ENCODE assay signal across 10 mouse cellular contexts in the genomic region with DNA sequence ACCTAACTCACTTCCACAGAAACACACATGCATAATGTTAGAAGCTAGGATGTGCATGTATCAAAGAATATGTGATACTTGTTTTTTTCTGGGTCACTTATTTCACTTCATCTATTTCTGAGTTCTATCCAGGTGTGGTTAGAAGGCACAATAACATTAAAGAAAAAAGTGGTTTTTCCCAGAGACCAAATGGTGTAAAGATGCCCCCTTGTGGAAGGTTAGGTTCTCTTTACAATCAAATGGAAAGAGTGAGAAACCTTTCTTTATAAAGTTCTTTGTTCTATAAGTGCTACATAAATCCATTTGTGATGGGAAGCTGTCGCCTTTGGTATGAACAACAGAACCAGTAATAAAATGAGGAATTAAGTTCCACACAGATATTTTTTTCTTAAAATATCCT. TPM values are rescaled to one million over a fixed set of nuclear protein-coding genes. Genes with fewer than 3 reads are reported as not detected.
A peak's percentile ranks its signal among the peaks of the same experiment; 100 is the strongest.
DNase-seq lines count a peak whose midpoint lies in the region; ATAC-seq and TF ChIP-seq lines count a peak whose summit lies in the region.
"Had no signal": no experiment of that assay in that cellular context is flagged by ENCODE, and none has a peak within 500 bp of the region (broad histone marks: within the 10 kb centered on the region; RNA-seq: fewer than 3 reads in every experiment).

No protein-coding gene starts in this region.

- H3K27ac ChIP-seq in hindbrain, postnatal 0 days, result no peak overlapping the region
- H3K27ac ChIP-seq in hindbrain, embryonic 10.5 days, result no peak overlapping the region
- H3K27ac ChIP-seq in midbrain, postnatal 0 days (ENCODE audit: low read depth, low read length), result no peak overlapping the region
- no peak overlapping the region for H3K27ac ChIP-seq in midbrain, embryonic 10.5 days (replicated peaks)
- H3K27ac ChIP-seq: hindbrain, embryonic 12.5 days; limb, embryonic 12.5 days had no signal

- WGBS in hindbrain, postnatal 0 days, result 44% methylated on average over 1 of the region's 1 CpGs
- WGBS in hindbrain, embryonic 10.5 days, result 35% methylated on average over 1 of the region's 1 CpGs
- WGBS in midbrain, postnatal 0 days, result 45% methylated on average over 1 of the region's 1 CpGs
- 43% methylated on average over 1 of the region's 1 CpGs for WGBS in midbrain, embryonic 10.5 days

- no peaks in the 10 kb centered on the region for H3K36me3 ChIP-seq in hindbrain, postnatal 0 days (ENCODE audit: insufficient read depth, low read length)
- no peaks in the 10 kb centered on the region for H3K36me3 ChIP-seq in hindbrain, embryonic 10.5 days
- no peaks in the 10 kb centered on the region for H3K36me3 ChIP-seq in midbrain, postnatal 0 days (ENCODE audit: insufficient read depth, low read length)
- no peaks in the 10 kb centered on the region for H3K36me3 ChIP-seq in midbrain, embryonic 10.5 days
- H3K36me3 ChIP-seq: hindbrain, embryonic 12.5 days; limb, embryonic 12.5 days had no signal

- H3K4me3 ChIP-seq in hindbrain, postnatal 0 days (ENCODE audit: low read length), result no peak overlapping the region
- H3K4me3 ChIP-seq in hindbrain, embryonic 10.5 days, result no peak overlapping the region
- H3K4me3 ChIP-seq in midbrain, postnatal 0 days (ENCODE audit: low read depth, low read length), result no peak overlapping the region
- H3K4me3 ChIP-seq in midbrain, embryonic 10.5 days, result no peak overlapping the region
- H3K4me3 ChIP-seq: hindbrain, embryonic 12.5 days; limb, embryonic 12.5 days had no signal

- DNase-seq in hindbrain, postnatal 0 days (ENCODE audit: low spot score), result peak; percentile 69
- no peak for DNase-seq in hindbrain, embryonic 10.5 days (ENCODE audit: low spot score)
- peak; percentile 60 for DNase-seq in midbrain, postnatal 0 days (ENCODE audit: low spot score)
- no peak for DNase-seq in midbrain, embryonic 10.5 days (ENCODE audit: low spot score)
- DNase-seq in embryo, embryonic 10.5 days (ENCODE audit: low spot score), result peak; percentile 60
- no peak for DNase-seq in right cerebral cortex, postnatal 14 days
- no peak for DNase-seq in cerebellum, adult 18-20 months
- DNase-seq: right cerebral cortex, postnatal 25 days had no signal

- H3K27me3 ChIP-seq in hindbrain, postnatal 0 days (ENCODE audit: insufficient read depth, low read length), result no peaks in the 10 kb centered on the region
- H3K27me3 ChIP-seq in hindbrain, embryonic 10.5 days (ENCODE audit: insufficient read depth, poor library complexity, severe bottlenecking), result no peaks in the 10 kb centered on the region
- no peaks in the 10 kb centered on the region for H3K27me3 ChIP-seq in midbrain, postnatal 0 days (ENCODE audit: insufficient read depth, low read length)
- H3K27me3 ChIP-seq in midbrain, embryonic 10.5 days (ENCODE audit: low read depth, poor library complexity, severe bottlenecking), result no peaks in the 10 kb centered on the region
- H3K27me3 ChIP-seq: hindbrain, embryonic 12.5 days; limb, embryonic 12.5 days had no signal

- no peak for ATAC-seq in hindbrain, postnatal 0 days
- ATAC-seq in midbrain, postnatal 0 days (ENCODE audit: low FRiP score), result no peak

- H3K4me2 ChIP-seq in hindbrain, postnatal 0 days (ENCODE audit: low read depth, low read length), result no peak overlapping the region
- no peak overlapping the region for H3K4me2 ChIP-seq in midbrain, postnatal 0 days (ENCODE audit: low read depth, low read length, poor library complexity, severe bottlenecking)
- H3K4me2 ChIP-seq: hindbrain, embryonic 12.5 days; limb, embryonic 12.5 days had no signal

- H3K9ac ChIP-seq in hindbrain, postnatal 0 days (replicated peaks; ENCODE audit: low read length), result no peak overlapping the region
- no peak overlapping the region for H3K9ac ChIP-seq in midbrain, postnatal 0 days (replicated peaks; ENCODE audit: low read length, poor library complexity, severe bottlenecking)
- H3K9ac ChIP-seq: hindbrain, embryonic 12.5 days; limb, embryonic 12.5 days had no signal

- H3K9me3 ChIP-seq in hindbrain, postnatal 0 days (ENCODE audit: low read length), result no peaks in the 10 kb centered on the region
- no peaks in the 10 kb centered on the region for H3K9me3 ChIP-seq in hindbrain, embryonic 10.5 days
- no peaks in the 10 kb centered on the region for H3K9me3 ChIP-seq in midbrain, postnatal 0 days (ENCODE audit: low read length)
- no peaks in the 10 kb centered on the region for H3K9me3 ChIP-seq in midbrain, embryonic 10.5 days (replicated peaks)
- H3K9me3 ChIP-seq: hindbrain, embryonic 12.5 days; limb, embryonic 12.5 days had no signal

- TF ChIP-seq CTCF in hindbrain, postnatal 0 days (IDR thresholded peaks at IDR 0.05; ENCODE audit: low read depth), result peak; percentile 56
- TF ChIP-seq CTCF in midbrain, postnatal 0 days (IDR thresholded peaks at IDR 0.05), result peak; percentile 73

- H3K4me1 ChIP-seq in hindbrain, postnatal 0 days (ENCODE audit: insufficient read depth, low read length), result no peaks in the 10 kb centered on the region
- 0 out of 2 replicates have a peak, but pooled peaks cover 4% of the 10 kb centered on the region for H3K4me1 ChIP-seq in hindbrain, embryonic 10.5 days (replicated peaks)
- no peaks in the 10 kb centered on the region for H3K4me1 ChIP-seq in midbrain, postnatal 0 days (ENCODE audit: insufficient read depth, low read length)
- H3K4me1 ChIP-seq in midbrain, embryonic 10.5 days, result peaks cover 4% of the 10 kb centered on the region; the same call in 1 of the 2 replicates
- H3K4me1 ChIP-seq: hindbrain, embryonic 12.5 days; limb, embryonic 12.5 days had no signal

RNA-seq across cellular contexts. Expression of a gene that starts 19.9 kb away (rescaled TPM):
- 6.8 and 8.6 TPM in 2 replicates for total RNA-seq in hindbrain, postnatal 0 days (2014; rRNA removed)
- polyA plus RNA-seq in hindbrain, postnatal 0 days (2015; fragmentation: Nextera tagmentation; extraction: Ambion mirVana), result 60.6 and 66.7 TPM in 2 replicates
- polyA plus RNA-seq in hindbrain, embryonic 10.5 days (2016; fragmentation: Nextera tagmentation; extraction: Ambion mirVana), result 130 and 153 TPM in 2 replicates
- total RNA-seq in midbrain, postnatal 0 days (2014; rRNA removed), result 8.0 and 17.8 TPM in 2 replicates
- polyA plus RNA-seq in midbrain, postnatal 0 days (2015; fragmentation: Nextera tagmentation; extraction: Ambion mirVana), result 56.0 and 58.7 TPM in 2 replicates
- polyA plus RNA-seq in midbrain, embryonic 10.5 days (2016; fragmentation: Nextera tagmentation; extraction: Ambion mirVana), result 147 and 156 TPM in 2 replicates

Comparison
In these comparisons a context has a peak if more than half of its experiments do, and no peak if none do; other contexts are left out.
1. DNase-seq: peak in hindbrain, postnatal 0 days (single experiment), midbrain, postnatal 0 days (single experiment) and embryo, embryonic 10.5 days (single experiment); none in hindbrain, embryonic 10.5 days (single experiment), midbrain, embryonic 10.5 days (single experiment), right cerebral cortex, postnatal 14 days (single experiment) and cerebellum, adult 18-20 months (0 of 2).